Mouse (Mus musculus) CD4-positive helper T cell, adult 2 months (primary cell): ENCODE data around the gene Dio3.

Source experiments
- DNase-seq: peaks from one replicate; pipeline ENCODE4 v3.0.0-alpha.2; 2012; ENCODE audit warnings: low read depth, missing footprints, low spot score

The Dio3 gene

DNA sequence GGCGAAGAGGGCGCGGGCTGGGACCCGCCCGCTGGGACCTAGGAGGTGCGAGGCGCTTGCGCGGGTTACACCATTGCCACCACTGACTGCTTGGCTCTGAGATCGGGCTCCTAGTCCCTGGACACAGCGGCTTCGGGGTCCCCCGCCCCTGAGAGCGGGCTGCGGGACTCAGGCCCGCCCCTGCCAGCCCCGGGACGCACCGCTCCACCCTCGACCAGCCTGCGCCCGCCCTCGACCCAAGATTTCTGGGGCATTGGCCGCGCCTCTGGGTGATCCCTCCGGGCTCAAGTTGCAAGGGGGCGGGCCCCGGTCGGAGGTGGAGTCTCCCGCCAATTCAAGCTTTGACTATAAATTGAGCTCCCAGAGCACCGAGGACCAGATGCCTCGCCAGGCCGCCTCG lies at the start of gene Dio3:
TSS of gene Dio3 (plus strand) at position 216 of the 400 bp plus-strand sequence.
- DNase-seq = no peak

- DNase-seq = no peak
These were observed 48.6 kb upstream of the Dio3 start for GRCm38 (mm10) chr12:110230296-110230695.

GRCm38 (mm10) chr12:110230767-110231166 lies 48.1 kb upstream of the Dio3 start:
- DNase-seq = no peak

GRCm38 (mm10) chr12:110231709-110232600 lies 46.9 kb upstream of the Dio3 start:
- DNase-seq = no peak

- no peak for DNase-seq
These were observed 43.0 kb upstream of the Dio3 start for GRCm38 (mm10) chr12:110235908-110236307.

DNA sequence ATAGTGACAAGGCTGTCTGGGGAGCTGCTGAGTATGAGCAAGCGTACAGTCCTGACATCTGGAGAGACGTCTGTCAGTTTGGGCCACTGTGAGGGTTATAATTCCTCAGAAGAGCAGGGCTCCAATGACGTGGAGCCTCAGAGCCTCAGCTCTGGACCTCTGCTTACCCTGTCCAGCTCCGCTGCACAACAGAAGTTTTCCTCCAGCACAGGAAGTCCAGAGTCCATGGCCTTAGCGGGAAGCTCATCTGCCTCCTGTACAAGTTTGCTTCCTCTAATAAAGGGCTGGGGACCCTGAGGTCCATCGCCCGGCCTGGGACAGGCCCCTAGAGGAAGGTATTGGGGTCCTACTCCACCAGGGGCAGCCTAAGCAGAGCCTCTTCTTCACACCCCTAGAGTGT lies 41.8 kb upstream of the Dio3 start:
- no peak for DNase-seq

DNA sequence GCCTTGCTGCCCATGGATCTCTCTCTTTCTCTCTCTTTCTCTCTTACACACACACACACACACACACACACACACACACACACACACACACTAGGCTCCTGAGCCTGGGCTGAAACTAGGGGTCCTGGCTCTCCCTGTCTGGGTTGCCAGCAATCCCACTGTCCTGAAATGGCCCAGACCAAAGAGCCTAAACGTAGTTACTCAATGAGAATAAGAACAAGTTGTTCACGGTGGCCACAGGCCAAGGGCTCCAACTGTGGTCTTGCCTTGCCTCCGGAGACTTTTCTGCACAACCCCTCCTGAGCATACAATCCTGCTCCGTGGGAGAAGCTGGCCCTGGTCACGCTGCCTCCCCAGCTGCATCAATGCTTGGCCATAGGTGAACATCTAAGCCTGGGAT lies 39.5 kb upstream of the Dio3 start:
- no peak for DNase-seq

GRCm38 (mm10) chr12:110244581-110244980 lies 34.3 kb upstream of the Dio3 start:
- DNase-seq = no peak

DNA sequence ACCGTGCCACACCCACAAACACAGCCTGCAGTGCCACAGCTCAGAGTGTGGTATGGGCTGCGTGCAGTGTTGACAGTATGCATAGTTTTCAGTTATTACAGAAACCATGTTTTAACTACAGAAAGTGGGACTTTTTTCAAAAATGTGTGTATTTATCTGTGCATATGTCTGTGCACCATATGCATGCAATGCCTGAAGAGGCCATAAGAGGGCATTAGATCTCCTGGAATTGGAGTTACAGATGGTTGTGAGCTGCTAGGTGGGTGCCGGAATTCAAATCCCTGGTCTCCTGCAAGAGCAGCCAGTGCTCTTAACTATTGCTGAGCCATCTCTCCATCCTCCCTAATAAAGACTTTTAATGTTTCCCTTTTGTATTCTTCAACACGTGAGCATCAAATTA lies 33.4 kb upstream of the Dio3 start:
- no peak for DNase-seq

DNA sequence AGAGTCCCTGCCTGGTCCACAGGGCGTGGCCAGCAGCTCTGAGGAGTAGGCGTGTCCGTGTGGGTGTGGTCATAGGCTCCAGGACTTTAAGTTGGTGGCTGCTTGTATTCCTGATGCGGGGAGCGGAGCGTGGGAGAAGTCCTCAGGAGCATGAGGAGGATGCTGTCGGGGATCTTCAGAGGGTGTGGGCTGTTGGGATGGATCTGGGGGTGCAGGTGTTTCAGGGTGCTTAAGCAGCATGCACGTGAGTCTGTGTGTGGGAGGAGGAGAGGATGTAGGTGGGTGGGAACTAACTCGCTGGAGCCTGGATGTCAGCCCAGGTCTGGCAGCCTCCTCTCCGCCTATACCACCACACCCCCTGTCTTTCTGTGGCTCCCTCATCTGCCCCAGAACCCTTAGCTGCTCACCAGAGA lies 26.7 kb upstream of the Dio3 start:
- no peak for DNase-seq

- DNase-seq = no peak
These were observed 23.1 kb upstream of the Dio3 start for GRCm38 (mm10) chr12:110255731-110256130.

- no peak for DNase-seq
These were observed 22.2 kb upstream of the Dio3 start for GRCm38 (mm10) chr12:110256478-110257220.

DNA sequence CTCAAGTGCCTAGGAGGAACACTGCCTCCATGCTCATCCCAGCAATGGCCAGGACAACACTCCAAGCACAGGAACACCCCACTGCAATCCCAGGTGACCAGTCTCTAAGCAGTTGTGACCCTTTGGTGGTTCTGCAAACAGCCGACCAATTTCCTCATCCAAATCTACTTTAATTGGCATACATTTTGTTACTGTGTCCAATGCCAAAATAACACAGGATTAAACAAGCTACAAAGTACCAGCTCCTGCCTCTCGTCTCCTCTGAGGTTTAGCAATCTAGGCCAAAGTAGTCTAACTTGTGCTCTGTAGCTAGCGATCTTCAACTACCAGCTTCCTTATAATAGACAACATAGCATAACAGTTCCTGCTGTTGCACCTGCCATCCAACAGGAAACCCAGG lies 10.6 kb upstream of the Dio3 start:
- no peak for DNase-seq

DNA sequence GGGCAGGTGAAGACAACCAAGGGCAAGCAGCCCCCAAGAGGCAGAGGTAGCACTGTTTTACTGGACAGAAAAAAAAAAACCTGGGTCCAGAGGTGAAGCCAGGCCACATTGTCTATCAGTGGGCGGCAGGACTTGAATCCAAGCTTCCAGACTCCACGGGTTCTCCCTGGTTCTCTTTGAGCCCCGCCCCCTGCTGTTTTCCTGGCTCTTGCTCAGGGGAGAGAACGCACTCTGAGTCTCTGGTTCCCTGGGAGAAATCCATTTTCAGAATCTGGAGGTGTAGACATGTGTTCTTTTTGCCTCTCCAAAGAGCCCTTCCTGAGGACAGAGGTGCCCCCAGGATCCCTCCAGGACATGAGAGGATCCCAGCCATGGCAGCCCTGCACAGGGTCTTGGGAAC lies 9.2 kb upstream of the Dio3 start:
- no peak for DNase-seq

- no peak for DNase-seq
These were observed 2.8 kb upstream of the Dio3 start for GRCm38 (mm10) chr12:110276034-110276433.

- no peak for DNase-seq
These were observed 1.5 kb upstream of the Dio3 start for GRCm38 (mm10) chr12:110277259-110277964.

GRCm38 (mm10) chr12:110277965-110278307 lies 932 bp upstream of the Dio3 start:
- no peak for DNase-seq

GRCm38 (mm10) chr12:110280373-110280772 lies 1.5 kb downstream of the Dio3 start:
- DNase-seq = no peak

DNA sequence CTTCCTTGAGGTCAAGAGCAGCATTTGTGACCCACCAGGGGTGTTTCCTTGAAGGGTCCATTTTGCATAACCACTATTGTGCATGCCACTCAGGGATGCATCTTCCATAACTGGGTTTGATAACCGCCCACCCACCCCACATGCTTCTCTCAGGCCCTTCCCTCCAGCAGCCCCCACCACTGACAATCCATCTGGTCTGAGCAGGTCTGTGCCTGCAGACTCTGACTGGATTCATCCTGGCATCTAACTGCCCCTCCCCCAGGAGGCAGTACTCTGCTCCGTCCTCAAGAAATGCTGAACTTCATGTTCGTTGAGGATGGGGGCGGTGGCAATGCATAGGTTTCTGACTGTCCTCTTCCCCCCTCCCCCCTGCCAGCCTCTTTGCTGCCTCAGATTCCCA lies 4.9 kb downstream of the Dio3 start:
- no peak for DNase-seq

DNA sequence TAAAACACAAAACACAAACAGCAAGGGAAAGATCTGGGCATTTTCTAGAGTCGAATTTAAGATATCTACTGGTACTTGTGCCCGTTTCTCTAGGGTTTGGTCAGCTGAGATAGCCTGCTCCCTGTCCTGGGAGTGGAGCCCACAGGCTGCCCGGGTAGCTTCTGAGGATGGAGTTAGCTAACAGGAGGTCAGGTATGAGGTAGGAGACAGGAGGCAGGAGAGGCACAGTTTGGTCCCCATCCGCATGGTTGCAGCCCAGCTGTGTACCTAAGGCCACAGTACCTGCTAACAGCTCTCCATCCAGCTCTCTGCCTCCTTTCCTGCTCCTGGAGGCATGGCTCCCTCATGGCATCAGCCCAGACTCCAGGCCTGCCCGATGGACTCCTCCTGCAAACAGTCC lies 13.9 kb downstream of the Dio3 start:
- DNase-seq = no peak

- DNase-seq = no peak
These were observed 16.0 kb downstream of the Dio3 start for GRCm38 (mm10) chr12:110294891-110295290.

DNA sequence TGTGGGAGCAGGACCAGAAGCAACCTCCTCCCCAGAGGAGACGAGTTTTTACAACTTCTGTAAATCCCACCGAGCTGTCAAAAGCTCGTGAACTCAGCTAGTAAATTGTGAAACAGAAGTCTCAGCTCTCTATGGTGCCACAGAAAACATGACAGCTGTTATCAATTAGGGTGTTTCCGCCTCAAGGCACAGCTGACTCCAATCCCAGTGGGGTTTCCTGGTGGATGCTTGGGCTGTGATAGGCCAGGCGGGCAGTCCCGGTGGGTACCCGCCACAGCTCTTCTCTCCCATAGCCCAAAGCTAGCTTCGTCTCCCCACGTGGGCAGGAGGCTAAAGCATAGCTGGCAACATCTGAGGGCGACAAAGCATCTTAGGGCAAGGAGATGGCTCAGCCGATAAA lies 19.8 kb downstream of the Dio3 start:
- no peak for DNase-seq
